Mouse (Mus musculus): ENCODE measurements around the gene Hsp90ab1.

Hsp90ab1 gene

DNA sequence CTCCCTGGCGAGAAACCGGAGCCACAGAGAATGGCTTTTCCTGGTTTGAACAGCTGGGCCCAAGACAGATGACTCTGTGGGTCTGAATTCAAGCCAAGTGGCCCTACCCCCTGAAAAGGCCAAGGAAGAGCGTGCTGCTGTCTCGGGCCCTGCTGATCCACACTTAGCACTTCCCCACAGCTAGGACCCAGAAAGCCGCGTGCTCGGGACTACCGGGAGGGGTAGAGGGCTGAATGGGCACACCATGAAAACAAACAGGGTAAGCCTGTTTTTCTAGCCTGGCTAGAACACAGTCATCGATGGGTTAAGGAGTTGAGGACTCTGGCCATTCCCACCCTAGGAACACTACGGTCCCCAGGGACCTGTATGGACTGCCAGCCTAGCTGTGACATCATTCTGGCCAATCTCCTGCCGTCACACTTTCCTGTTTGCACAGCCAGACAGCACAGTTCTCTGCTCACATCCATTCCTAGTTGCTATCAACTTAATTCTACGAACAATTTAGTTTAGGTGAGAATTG is 7.9 kb upstream of the Hsp90ab1 start:
- no peak for DNase-seq (ENCODE audit: low spot score)

DNA sequence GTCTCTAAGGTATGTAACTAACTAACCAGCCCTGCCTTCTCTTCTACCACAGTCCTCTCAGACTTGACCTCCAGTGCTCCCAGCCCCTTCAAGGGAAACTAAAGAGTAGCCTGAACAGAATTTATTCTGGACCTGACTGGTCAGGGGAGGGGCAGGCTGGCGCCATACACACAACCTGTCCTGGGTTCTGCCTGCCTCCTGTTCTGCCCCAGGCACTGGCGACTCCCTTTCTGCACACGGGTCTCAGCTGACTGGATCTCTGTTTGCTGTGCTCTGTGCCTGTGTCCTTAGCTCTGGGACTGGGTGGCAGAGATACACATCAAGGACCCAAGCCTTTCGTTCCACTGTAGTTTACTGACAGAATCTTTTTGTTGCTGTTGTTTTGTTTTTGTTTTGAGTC is 6.5 kb upstream of the Hsp90ab1 start:
- DNase-seq (ENCODE audit: low spot score) = no peak

GRCm38 (mm10) chr17:45578843-45579242 is 5.8 kb upstream of the Hsp90ab1 start:
- no peak for DNase-seq (ENCODE audit: low spot score)

GRCm38 (mm10) chr17:45578242-45578641 is 5.2 kb upstream of the Hsp90ab1 start:
- DNase-seq (ENCODE audit: low spot score) = no peak

- no peak for DNase-seq (ENCODE audit: low spot score)
Observed at GRCm38 (mm10) chr17:45575123-45575897, 2.2 kb upstream of the Hsp90ab1 start.

GRCm38 (mm10) chr17:45574129-45574761 is 1.2 kb upstream of the Hsp90ab1 start:
- DNase-seq (ENCODE audit: low spot score) = peak; percentile 31

DNA sequence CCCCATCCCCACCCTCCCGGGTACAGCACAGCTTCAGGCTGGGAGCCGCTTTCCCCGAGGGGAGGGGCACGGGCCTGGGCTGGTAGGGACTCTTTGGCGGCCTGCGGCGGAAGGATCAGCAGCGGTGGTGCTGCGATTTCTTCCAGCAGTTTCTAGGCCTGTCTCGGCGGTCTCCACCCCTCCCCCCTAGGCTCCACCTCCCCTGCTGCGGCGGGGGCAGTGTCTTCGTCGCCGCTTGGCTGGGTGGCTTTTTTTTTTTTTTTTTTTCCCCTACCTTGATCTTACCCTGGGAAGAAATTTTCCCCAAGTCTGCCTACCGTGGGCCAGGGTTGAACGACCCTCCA is 681 bp upstream of the Hsp90ab1 start:
- peak; percentile 98 for DNase-seq (ENCODE audit: low spot score)

DNA sequence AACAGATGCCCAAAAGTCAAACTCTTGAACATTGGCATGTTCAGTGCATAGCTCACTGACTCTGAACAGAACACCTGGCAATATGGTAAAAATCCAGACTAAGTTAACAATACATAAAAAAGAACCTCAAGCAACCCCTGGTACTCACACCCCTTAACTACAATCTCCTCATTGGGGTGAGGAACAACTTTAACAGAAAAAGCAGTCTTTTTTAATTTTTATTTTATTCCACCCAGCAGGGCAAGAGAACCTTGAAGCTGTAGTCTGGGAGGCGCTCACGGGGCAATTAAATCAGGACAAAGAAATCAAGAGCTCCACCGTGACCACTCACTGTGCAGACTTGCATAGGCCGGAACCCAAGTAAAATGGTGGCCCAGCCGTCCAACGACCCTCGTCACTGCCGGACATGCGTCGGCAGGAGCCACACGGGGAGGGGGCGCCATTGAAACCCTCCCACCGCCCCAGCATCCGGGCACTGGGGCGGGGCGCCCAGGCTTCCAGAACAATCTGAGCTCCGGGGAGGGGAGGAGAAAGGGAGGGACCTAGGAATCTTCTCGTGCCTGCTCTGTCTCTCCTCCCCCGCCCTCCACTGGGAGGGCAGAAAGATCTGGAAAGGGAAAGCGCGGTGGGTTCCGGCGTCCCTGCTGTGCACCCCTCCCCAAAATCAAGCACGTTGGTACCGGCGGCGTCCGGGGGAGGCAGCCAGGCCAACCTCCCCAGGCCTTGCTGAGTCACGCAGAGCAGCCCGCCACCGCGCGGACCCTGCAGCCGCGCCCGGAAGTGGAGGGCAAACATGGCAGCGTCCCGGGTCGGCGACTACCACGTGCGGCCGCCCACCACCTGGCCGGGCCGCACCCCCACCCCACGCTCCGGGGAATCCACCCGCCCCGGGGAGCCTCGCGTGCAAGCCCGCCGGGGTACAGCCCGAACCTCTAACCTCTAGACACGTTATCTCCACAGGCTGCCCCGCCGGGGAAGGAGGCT is 676 bp downstream of the Hsp90ab1 start:
- DNase-seq (ENCODE audit: low spot score) = peak; percentile 91

DNA sequence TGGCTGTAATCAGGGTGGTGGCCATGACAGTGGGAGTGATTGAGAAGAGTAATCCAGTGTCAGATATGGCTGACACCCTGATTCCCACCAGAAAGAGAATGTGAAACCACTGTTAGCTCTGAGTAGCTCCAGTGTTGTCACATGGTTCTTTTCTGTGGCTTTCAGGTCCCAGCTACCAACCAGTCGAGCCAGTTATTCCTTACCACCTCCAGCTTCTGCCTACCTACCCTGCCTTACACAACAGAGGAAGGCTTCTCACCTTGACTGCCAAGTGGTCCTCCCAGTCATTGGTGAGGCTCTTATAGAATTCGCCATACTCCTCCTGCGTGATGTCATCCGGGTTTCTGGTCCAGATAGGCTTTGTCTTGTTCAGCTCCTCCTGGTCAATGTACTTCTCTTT is 3.1 kb downstream of the Hsp90ab1 start:
- DNase-seq (ENCODE audit: low spot score) = no peak

DNA sequence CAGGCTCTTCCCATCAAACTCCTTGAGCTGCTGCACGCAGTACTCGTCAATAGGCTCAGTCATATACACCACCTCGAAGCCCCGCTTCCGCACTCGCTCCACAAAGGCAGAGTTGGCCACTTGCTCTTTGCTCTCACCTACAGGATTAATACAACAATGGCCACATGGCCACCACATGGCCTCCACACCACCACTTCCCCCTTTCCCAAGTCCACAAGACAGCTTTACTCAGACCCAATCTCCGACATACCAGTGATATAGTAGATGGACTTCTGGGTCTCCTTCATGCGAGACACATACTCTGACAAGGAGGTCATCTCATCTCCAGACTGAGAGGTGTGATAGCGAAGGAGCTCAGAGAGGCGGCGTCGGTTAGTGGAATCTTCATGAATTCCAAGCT is 4.1 kb downstream of the Hsp90ab1 start:
- DNase-seq (ENCODE audit: low spot score) = no peak

DNA sequence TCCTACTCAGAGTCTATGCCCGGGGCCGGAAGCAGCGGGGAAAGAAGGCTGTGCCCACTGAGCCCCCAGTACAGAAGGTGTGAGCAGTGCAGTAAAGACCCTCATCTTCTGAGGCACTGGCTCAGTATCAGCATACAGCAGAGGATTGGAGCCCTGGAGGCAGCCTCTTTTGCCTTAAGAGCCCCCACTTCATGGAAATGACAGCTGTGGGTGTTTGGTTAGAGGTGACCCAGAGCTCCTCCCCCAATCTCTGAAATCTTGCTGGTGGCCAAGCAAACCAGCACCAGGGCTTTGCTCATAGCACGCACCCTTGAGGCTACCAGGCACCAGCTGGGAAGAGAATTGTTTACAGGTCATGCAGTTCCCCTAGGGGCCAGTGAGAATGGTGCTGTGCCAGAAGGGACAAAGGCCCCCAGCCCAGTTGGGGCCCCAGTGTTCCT is 5.9 kb downstream of the Hsp90ab1 start:
- DNase-seq (ENCODE audit: low spot score) = peak; percentile 56

DNA sequence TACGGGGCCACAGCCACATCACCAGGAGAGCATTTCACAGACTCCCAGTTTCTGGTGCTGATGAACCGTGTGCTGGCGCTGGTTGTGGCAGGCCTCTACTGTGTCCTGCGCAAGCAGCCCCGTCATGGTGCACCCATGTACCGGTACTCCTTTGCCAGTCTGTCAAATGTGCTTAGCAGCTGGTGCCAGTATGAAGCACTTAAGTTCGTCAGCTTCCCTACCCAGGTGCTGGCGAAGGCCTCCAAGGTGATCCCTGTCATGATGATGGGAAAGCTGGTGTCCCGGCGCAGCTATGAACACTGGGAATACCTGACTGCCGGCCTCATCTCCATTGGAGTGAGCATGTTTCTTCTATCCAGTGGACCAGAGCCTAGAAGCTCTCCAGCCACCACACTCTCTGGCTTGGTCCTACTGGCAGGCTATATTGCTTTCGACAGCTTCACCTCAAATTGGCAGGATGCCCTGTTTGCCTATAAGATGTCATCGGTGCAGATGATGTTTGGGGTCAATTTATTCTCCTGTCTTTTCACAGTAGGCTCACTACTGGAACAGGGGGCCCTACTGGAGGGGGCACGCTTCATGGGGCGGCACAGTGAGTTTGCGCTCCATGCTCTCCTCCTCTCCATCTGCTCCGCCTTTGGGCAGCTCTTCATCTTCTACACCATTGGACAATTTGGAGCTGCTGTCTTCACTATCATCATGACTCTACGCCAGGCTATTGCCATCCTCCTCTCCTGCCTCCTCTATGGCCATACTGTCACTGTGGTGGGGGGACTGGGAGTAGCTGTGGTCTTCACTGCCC is 6.5 kb downstream of the Hsp90ab1 start:
- DNase-seq (ENCODE audit: low spot score) = no peak

DNA sequence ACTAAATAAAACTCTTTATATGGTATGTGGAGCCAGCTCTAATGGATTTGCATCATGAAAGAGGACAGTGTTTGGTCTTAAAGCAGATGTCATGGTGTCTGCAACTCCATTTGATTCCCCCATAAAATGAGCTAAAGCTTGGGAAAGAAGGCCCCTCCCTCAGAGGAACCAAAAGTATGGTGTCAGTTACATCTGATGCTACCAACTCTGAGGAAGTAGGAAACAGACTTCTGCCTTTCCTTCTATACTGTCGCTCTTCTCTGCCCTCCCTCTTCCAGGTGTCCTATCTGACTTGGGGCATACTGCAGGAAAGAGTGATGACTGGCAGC is 7.1 kb downstream of the Hsp90ab1 start:
- no peak for DNase-seq (ENCODE audit: low spot score)

- no peak for DNase-seq (ENCODE audit: low spot score)
Observed at GRCm38 (mm10) chr17:45565103-45565502, 8.0 kb downstream of the Hsp90ab1 start.

GRCm38 (mm10) chr17:45564531-45565084 is 8.5 kb downstream of the Hsp90ab1 start:
- no peak for DNase-seq (ENCODE audit: low spot score)

- DNase-seq (ENCODE audit: low spot score) = peak; percentile 89
Observed at GRCm38 (mm10) chr17:45563655-45564530, 9.2 kb downstream of the Hsp90ab1 start, which contains the start of gene Slc35b2. Gene Slc35b2 (plus strand): TSS chr17:45563874.

DNA sequence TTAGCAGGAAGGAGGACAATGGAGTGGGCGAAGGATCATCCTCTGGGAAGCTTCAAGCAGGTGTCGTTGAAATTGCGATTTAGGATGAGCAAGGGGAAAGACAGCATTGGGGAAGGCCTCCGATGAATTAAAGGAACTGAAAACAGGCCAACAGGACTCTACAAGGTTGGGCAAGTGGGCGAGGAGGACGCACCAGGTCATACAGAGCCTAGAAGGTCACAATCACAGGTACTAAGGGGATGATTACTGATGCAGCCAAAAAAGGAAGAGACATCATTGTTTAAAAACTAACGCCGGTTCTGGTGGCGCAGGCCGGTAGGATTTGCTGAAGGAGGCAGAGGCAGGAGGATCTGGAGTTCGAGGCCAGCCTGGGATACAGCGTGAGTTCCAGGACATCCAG is 9.9 kb downstream of the Hsp90ab1 start:
- no peak for DNase-seq (ENCODE audit: low spot score)

- DNase-seq (ENCODE audit: low spot score) = no peak
Observed at GRCm38 (mm10) chr17:45559732-45560525, 13.1 kb downstream of the Hsp90ab1 start.

All from yolk sac, embryonic 10.5 days (tissue).